Mouse (Mus musculus) left cerebral cortex, adult 2 months (tissue): ENCODE measurements around the gene Ppp1ca. TPM values are rescaled to one million over a fixed set of nuclear protein-coding genes. Genes with fewer than 3 reads are reported as not detected.
A peak's percentile ranks its signal among the peaks of the same experiment; 100 is the strongest.

ENCODE experiments used
- DNase-seq, 2 experiments: peaks; one replicate each; pipeline ENCODE4 v3.0.0; 2021 to 2022; ENCODE audit warnings: low spot score in 2 of 2, mixed read lengths in 1 of 2; ENCODE audit errors: extremely low spot score in 1 of 2
- H3K27ac ChIP-seq: fragments of 200-600 bp; 2 replicates; pipeline ENCODE4 v1.8.1; 2022
- H3K4me3 ChIP-seq: fragments of 200-600 bp; 2 replicates; pipeline ENCODE4 v1.8.1; 2022
- CTCF ChIP-seq: fragments of 200-600 bp; IDR thresholded peaks from 2 replicates; pipeline ENCODE4 v1.8.1; 2022; ENCODE audit warnings: antibody characterized with exemption, mild to moderate bottlenecking, moderate library complexity
- intact Hi-C: fragments of 180-260 bp; cut with DNase I; formaldehyde crosslinking; loops from one replicate; pipeline ENCODE4 v1.15.1; 2025
- microRNA-seq, 2 experiments: library from miRNA; unstranded; fragments of <30 nt; microRNA quantifications; one replicate each; pipeline ENCODE4 v1.2.0; 2021
- total RNA-seq, 2 experiments: library from RNA; stranded (reverse); gene quantifications; 2 replicates each; pipeline ENCODE4 v1.2.3; 2021

The Ppp1ca gene
- total RNA-seq, 2 experiments from 2014 or later = 293 to 306 TPM

DNA sequence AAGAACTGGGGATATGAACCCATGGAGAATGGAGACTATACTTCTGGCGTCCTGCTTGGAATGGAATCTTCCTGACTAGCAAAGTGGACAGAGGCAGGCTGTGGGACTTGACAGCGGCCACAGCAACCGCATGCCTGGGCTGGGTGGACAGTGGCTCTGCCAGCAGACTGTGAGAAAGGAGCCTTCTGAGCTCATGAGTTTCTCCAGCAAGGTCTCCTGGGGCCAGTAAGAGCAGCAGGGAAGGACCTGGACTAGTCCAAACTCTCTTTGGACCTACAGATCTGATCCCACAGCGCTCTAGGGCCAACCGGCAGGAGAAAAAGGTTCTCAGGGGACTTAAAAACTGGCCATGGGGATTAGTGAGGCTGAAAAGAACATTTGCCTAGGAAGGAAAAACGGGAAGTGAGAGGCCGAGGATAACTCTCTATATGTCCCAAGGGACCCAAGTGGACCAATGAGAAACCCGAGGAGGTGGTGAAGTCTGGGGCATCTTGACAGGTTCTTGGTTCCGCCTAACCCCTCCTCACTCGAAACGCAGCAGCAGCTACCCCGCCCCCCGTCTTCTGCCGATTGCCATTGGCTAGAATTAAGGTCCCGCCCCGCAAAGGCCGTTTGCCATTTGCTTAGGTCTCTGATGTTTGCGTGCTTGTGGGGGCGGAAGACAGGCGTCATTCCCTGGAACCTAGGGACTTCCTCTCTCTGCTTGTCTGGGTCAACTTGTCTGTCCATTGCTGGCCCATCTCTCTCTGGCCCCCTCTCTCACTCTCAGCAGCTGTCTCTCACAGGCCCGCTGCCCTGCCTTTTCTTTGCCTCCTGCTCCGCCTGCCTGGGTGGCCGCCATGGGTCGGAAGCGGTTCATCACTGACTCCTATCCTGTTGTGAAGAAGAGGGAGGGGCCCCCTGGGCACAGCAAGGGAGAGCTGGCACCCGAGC lies 39.7 kb downstream of the Ppp1ca start, which contains the start of gene Pold4:
Gene Pold4 (plus strand): TSS at position 647 of the 933 bp plus-strand sequence.
- no peak for TF ChIP-seq CTCF
- peak within 1 kb of the TSS; percentile 75 for H3K4me3 ChIP-seq
- peak; percentile 95 to 96 for DNase-seq
- peak within 1 kb of the TSS; percentile 98 for H3K27ac ChIP-seq
- intact Hi-C loops = loop anchor here (1.0 to 2.0 kb wide), 2 partner anchors 106 to 135 kb away; partner anchors contain the start of genes Aip and Cdk2ap2

- no peak for TF ChIP-seq CTCF
Measured at GRCm38 (mm10) chr19:4232186-4232572, 40.3 kb downstream of the Ppp1ca start.

DNA sequence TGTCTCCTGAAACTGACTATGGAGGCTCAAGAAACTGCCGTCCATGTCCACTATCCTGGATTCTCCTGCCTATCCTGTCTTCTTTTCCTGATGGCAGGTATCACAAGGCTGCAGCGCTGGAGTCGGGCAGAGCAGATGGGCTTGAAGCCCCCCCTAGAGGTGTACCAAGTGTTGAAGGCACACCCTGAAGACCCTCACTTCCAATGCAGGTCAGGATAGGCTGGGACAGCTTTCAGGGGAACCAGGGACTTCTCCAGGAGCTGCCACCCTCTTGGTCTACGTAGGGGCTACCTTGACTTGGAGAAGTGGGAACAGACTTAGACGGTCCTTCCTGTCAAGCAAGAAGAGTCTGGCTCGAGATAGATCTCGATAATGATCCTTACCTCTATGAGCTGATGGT lies 40.8 kb downstream of the Ppp1ca start:
- peak overlapping the region; percentile 75 for H3K4me3 ChIP-seq

More at GRCm38 (mm10) chr19:4232186-4232572, 40.3 kb downstream of the Ppp1ca start:
- H3K4me3 ChIP-seq = peak overlapping the region; percentile 75
- peak overlapping the region; percentile 98 for H3K27ac ChIP-seq
- intact Hi-C loops = no loop called here
- no peak for DNase-seq

DNA sequence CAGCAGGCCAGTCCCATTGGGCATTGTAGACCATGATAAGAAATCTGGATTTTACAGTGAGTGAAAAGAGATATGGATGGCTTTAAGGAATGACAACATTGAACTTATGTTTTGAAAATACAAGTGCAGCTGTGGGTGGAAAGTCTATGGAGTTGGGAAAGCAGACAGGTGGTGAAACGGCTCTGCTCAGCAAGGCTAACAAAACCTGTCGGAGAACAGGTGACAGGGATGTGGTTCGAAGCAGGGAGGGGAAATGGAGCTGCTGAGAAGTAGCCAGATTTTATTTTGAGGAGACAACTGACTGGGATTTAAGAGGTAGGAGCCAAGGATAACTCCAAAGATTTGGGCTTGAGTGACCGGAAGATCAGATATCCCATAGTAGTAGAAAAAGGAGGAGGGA lies 42.7 kb downstream of the Ppp1ca start:
- TF ChIP-seq CTCF = no peak
- Histone ChIP-seq H3K4me3 (no peak overlapping the region), H3K27ac (no peak overlapping the region)
- intact Hi-C loops = no loop called here
- no peak for DNase-seq

More for the DNA sequence above, 40.8 kb downstream of the Ppp1ca start:
- intact Hi-C loops = no loop called here
- TF ChIP-seq CTCF = no peak
- no peak for DNase-seq
- peak overlapping the region; percentile 74; the same call in 1 of the 2 replicates for H3K27ac ChIP-seq

GRCm38 (mm10) chr19:4240247-4240668 lies 48.4 kb downstream of the Ppp1ca start:
- DNase-seq = no peak
- Histone ChIP-seq H3K4me3 (no peak overlapping the region), H3K27ac (no peak overlapping the region)
- intact Hi-C loops = no loop called here
- no peak for TF ChIP-seq CTCF

- H3K27ac ChIP-seq = no peak overlapping the region
- no peak overlapping the region for H3K4me3 ChIP-seq
- TF ChIP-seq CTCF = no peak; the same call in 1 of the 2 replicates
- intact Hi-C loops = no loop called here
- no peak for DNase-seq
Measured at GRCm38 (mm10) chr19:4242416-4242815, 50.6 kb downstream of the Ppp1ca start.

DNA sequence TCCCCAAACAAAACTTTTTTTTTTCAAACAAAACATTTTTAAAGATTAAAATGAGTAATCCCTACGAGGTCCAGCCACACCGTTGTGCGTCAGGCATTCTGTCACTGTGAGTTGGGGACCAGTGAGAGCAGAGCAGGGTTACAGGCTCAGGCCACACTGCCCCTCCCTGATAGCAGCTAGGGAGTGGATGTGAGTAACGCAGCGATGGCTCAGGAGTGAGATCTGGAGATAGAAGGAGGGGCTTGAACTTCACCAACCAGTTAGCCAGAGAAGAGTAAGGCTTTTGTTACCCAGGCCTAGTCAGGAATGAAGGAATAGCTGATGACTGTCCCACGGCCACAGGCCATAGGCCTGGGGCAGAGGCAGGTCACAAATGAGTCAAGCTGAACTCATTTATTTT lies 52.9 kb downstream of the Ppp1ca start:
- intact Hi-C loops = no loop called here
- no peak for DNase-seq
- TF ChIP-seq CTCF = no peak
- Histone ChIP-seq H3K27ac (no peak overlapping the region), H3K4me3 (no peak overlapping the region)

Small RNA genes lying within 50 kb of the gene (microRNA-seq; reads per million reads assigned to microRNA genes)
- gene Gm26115 = 0 reads per million in 2 experiments

Other genes starting within 250 kb of the Ppp1ca start
- under 1 TPM in 1 of 2 experiments, not detected in 1; 0.11 TPM for gene Aldh3b3, start 233.4 kb upstream of the Ppp1ca start, total RNA-seq
- gene Aldh3b2, start 219.7 kb upstream of the Ppp1ca start, total RNA-seq = 1 to 10 TPM in 1 of 2 experiments, under 1 TPM in 1; 0.93 to 1.5 TPM
- gene Acy3, start 205.5 kb upstream of the Ppp1ca start, total RNA-seq = 1 to 10 TPM; 3.3 to 4.1 TPM
- not detected for gene Tbx10, start 199.3 kb upstream of the Ppp1ca start, total RNA-seq
- 10 to 100 TPM in 1 of 2 experiments, 1 to 10 TPM in 1; 8.3 to 10.2 TPM for gene Nudt8, start 191.5 kb upstream of the Ppp1ca start, total RNA-seq
- gene Gm49405, start 191.4 kb upstream of the Ppp1ca start, total RNA-seq = 1 to 10 TPM; 1.8 TPM
- gene Doc2g, start 188.8 kb upstream of the Ppp1ca start, total RNA-seq = 1 to 10 TPM; 4.8 to 5.9 TPM
- gene Ndufv1, start 179.3 kb upstream of the Ppp1ca start, total RNA-seq = 100 to 1,000 TPM; 242 to 257 TPM
- 100 to 1,000 TPM; 299 to 324 TPM for gene Gstp1, start 154.1 kb upstream of the Ppp1ca start, total RNA-seq
- 10 to 100 TPM; 39.5 to 52.8 TPM for gene Gstp2, start 146.0 kb upstream of the Ppp1ca start, total RNA-seq
- gene Gstp3, start 132.5 kb upstream of the Ppp1ca start, total RNA-seq = not detected
- not detected for gene Cabp2, start 110.5 kb upstream of the Ppp1ca start, total RNA-seq
- gene Cdk2ap2, start 94.9 kb upstream of the Ppp1ca start, total RNA-seq = 10 to 100 TPM; 28.4 to 32.5 TPM
- gene Pitpnm1, start 92.1 kb upstream of the Ppp1ca start, total RNA-seq = 100 to 1,000 TPM; 217 to 229 TPM
- gene Aip, start 66.2 kb upstream of the Ppp1ca start, total RNA-seq = 100 to 1,000 TPM; 118 to 125 TPM
- not detected for gene Gpr152, start 52.3 kb upstream of the Ppp1ca start, total RNA-seq
- gene Cabp4, start 48.0 kb upstream of the Ppp1ca start, total RNA-seq = under 1 TPM in 1 of 2 experiments, not detected in 1; 0.26 TPM
- 10 to 100 TPM; 72.6 to 82.2 TPM for gene Coro1b, start 43.4 kb upstream of the Ppp1ca start, total RNA-seq
- 1 to 10 TPM; 1.2 to 1.7 TPM for gene Ptprcap, start 38.5 kb upstream of the Ppp1ca start, total RNA-seq
- 10 to 100 TPM; 34.0 to 46.8 TPM for gene Rps6kb2, start 28.7 kb upstream of the Ppp1ca start, total RNA-seq
- 1 to 10 TPM; 6.9 to 7.3 TPM for gene Carns1, start 16.6 kb upstream of the Ppp1ca start, total RNA-seq
- gene Tbc1d10c, start 781 bp upstream of the Ppp1ca start, total RNA-seq = 1 to 10 TPM; 1.4 to 1.5 TPM
- 10 to 100 TPM in 1 of 2 experiments, 1 to 10 TPM in 1; 8.7 to 10.1 TPM for gene Rad9a, start 9.6 kb downstream of the Ppp1ca start, total RNA-seq
- 1 to 10 TPM; 1.3 to 2.1 TPM for gene Clcf1, start 22.2 kb downstream of the Ppp1ca start, total RNA-seq
- gene AC109138.7, start 22.3 kb downstream of the Ppp1ca start, total RNA-seq = not detected
- 10 to 100 TPM; 15.4 to 17.6 TPM for gene Pold4, start 39.8 kb downstream of the Ppp1ca start, total RNA-seq
- gene Ssh3, start 77.1 kb downstream of the Ppp1ca start, total RNA-seq = 10 to 100 TPM; 60.9 to 72.6 TPM
- gene Ankrd13d, start 91.1 kb downstream of the Ppp1ca start, total RNA-seq = 10 to 100 TPM; 68.7 to 75.0 TPM
- 100 to 1,000 TPM; 236 to 248 TPM for gene Grk2, start 114.2 kb downstream of the Ppp1ca start, total RNA-seq
- 10 to 100 TPM; 73.2 to 92.3 TPM for gene Kdm2a, start 206.2 kb downstream of the Ppp1ca start, total RNA-seq
- 1 to 10 TPM in 1 of 2 experiments, under 1 TPM in 1; 0.75 to 1.2 TPM for gene Rhod, start 247.4 kb downstream of the Ppp1ca start, total RNA-seq